Mouse (Mus musculus) gastrocnemius, postnatal 10 days (tissue): ENCODE measurements around the gene Ssbp2. TPM values are rescaled to one million over a fixed set of nuclear protein-coding genes. Genes with fewer than 3 reads are reported as not detected.

Experiments
- DNase-seq: peaks from one replicate; pipeline ENCODE4 v3.0.0; 2021; ENCODE audit warnings: mixed read lengths
- total RNA-seq, 2 experiments: library from RNA; stranded (reverse); gene quantifications; 2 replicates each; pipeline ENCODE4 v1.2.3; 2021

Ssbp2 gene
- total RNA-seq, 2 experiments from 2014 or later = 26.0 to 27.5 TPM

GRCm38 (mm10) chr13:91631291-91631799, 171.3 kb downstream of the Ssbp2 start:
- no peak for DNase-seq

DNA sequence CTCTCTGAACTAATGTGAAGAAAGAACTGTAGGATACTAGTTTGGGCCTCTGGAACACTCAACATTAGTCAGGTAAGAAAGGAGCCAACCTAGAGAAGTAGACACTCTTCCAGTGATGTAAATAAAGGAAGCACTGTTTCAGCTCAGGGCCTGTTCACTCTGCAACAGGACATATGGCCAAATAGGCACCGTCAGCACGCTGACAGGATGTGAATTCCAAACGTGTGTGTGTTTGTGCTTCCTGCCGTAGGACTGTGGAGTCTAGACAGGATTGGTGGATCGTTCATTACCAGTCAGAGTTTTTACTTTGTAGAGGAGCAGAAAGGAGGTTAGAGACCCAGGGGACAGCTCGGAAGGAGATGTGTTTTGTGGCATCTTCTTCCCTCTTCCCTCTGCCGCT, 174.0 kb downstream of the Ssbp2 start:
- no peak for DNase-seq

DNA sequence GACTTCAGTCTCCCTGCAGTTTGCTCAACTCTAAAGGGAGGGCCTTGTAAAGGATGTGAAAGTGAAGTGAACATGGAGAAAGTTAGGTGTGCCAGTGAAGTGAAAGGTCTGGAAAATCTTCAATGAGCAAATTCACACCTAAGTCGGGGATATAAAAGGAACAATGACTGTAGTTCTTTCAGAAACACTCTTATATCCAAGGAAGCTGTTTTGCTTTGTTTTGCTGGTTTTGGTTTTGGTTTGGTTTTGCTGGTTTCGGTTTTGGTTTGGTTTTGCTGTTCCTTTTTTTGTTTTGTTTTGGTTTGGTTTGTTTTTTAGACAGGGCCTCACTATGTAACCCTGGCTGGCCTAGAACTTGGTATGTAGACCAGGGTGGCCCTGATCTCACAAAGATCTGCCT, 175.9 kb downstream of the Ssbp2 start:
- DNase-seq = no peak

GRCm38 (mm10) chr13:91636814-91637213, 176.7 kb downstream of the Ssbp2 start:
- DNase-seq = peak; percentile 83

GRCm38 (mm10) chr13:91638836-91639235, 178.8 kb downstream of the Ssbp2 start:
- DNase-seq = no peak

DNA sequence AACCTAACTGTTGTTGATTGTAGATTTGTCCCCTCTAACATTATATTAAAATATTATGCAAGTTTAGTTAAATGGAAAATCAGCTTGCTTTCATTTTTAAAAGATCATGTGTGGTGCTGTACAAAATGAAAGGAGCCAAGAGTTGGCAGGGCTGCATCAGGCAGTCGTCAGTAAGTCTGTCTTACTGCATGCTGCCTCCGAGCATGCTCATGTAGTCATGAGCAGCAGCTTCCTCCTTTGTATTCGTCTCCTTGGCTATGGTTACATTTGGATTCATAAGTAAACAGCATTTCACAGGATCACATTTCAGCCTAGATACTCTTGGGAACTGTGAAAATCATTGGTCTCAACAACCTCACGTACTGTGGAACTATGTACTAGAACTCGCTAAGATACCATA, 180.1 kb downstream of the Ssbp2 start:
- DNase-seq = no peak

- DNase-seq = no peak
Measured at GRCm38 (mm10) chr13:91648240-91648639, 188.2 kb downstream of the Ssbp2 start.

- no peak for DNase-seq
Measured at GRCm38 (mm10) chr13:91649926-91650325, 189.8 kb downstream of the Ssbp2 start.

- no peak for DNase-seq
Measured at GRCm38 (mm10) chr13:91661068-91661795, 201.1 kb downstream of the Ssbp2 start.

- DNase-seq = no peak
Measured at GRCm38 (mm10) chr13:91662751-91663150, 202.7 kb downstream of the Ssbp2 start.

DNA sequence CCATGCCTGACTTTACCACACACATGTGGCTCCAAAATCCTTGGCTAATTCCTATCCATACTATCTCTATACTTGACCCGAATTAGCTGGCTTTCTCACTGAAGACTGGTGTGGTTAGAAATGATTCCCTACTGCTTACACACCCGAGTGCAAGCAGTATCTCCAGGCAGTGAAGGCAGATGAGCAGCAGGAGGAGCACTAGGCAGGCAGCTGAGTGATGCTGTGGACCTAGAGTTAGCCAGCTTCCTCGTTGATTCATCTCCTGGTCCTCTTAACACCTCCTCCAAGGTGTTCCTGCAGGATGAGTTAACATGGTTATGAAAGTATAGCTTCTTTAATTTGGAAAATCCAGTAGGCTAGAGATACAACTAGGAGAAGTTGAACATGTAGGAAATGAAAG, 213.2 kb downstream of the Ssbp2 start:
- DNase-seq = no peak

DNA sequence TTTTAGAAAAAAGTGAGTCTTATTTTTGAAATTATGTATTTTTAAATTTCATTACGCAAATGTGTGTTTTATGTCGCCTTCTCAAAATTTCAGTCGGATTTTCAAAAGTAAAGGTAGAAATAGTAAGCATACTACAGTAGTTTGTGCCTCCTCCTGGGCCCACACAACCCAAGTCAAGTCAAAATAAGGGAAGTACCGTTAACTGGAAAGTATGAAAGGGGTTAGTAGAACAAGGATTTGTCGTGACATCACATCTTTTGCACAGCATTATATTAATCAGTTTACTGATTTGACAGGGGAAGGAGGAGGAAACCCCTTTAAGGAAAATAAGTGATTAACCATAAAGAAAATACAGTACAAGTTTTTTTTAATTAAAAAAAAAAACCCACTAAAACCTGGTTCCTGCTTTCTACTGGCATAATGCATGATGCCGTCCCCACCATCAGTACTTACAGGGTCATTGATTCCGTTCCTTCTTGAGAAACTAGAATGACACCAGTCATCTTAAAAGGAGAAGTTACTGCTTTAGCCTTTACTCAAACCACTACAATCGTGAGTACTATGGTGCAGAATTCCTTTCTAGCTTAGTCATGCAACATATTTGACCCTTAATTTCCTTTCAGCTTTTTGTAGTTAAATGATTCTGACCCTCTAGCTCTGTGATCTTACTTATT, 220.8 kb downstream of the Ssbp2 start:
- DNase-seq = no peak

DNA sequence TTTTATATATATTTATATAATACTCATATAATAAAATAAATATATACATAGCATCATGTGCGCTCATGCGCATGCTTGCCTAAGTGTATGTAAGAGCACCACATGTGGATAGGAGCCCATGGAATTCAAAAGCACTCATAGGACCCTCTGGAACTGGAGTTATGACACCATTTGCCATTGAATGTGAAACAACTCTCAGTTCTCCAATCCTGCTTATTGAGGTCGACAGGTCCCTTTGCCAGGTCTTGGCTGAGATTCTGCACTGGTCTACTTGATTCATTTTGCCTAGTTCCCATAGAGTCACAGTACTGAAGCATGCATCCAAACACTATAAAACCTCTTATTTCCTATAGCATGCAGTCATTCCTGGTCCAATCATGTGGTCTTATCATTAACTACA, 221.4 kb downstream of the Ssbp2 start:
- no peak for DNase-seq

- DNase-seq = no peak
Measured at GRCm38 (mm10) chr13:91690118-91690517, 230.0 kb downstream of the Ssbp2 start.

GRCm38 (mm10) chr13:91693615-91694014, 233.5 kb downstream of the Ssbp2 start:
- DNase-seq = no peak

GRCm38 (mm10) chr13:91695406-91695805, 235.3 kb downstream of the Ssbp2 start:
- DNase-seq = no peak

DNA sequence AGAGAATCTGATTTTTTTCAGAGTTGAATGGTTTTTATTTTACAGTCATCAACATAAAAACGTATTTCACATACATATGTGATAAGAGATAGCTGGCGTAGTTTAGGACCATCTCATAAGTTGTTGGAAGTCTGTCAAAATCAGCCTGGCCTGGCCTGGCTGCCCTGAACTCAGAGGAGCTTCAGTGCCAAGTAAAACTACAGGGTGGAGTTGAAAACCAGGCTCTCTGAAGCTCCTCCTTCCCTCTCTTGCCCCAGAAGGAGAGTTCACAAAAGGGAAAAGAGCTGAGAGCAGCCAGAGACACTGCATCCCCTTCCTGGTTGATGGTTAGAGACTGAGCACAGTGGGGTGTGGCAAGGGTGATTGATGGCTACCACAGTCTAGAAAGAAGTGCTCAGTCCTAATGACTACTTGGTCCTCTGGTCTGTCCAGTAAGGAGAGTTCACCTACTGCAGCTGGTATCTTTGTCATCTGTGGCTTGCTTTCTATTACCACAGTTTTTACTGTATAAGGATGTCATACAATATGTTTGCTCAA, 236.1 kb downstream of the Ssbp2 start:
- no peak for DNase-seq

DNA sequence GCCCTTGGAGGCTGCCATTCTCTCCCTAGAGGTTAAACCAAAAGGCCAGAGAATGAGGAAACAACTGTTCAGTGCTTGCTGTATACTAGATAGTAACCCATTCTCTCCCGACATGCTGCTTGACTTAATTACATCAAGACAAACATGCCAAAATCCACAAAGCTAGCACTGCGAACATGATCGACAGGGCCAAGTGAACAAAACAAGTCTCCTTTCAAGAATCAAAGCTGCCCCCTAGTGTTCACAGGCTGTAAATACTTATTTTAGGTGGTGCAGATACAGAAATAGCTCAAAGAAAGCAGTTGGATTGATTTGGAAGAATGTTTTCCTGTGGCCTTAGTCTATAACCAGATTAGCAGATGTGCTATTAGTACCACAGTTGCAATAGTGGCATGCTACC, 236.9 kb downstream of the Ssbp2 start:
- DNase-seq = no peak

GRCm38 (mm10) chr13:91702337-91702736, 242.3 kb downstream of the Ssbp2 start:
- no peak for DNase-seq

- DNase-seq = no peak
Measured at GRCm38 (mm10) chr13:91719487-91719886, 259.4 kb downstream of the Ssbp2 start.

DNA sequence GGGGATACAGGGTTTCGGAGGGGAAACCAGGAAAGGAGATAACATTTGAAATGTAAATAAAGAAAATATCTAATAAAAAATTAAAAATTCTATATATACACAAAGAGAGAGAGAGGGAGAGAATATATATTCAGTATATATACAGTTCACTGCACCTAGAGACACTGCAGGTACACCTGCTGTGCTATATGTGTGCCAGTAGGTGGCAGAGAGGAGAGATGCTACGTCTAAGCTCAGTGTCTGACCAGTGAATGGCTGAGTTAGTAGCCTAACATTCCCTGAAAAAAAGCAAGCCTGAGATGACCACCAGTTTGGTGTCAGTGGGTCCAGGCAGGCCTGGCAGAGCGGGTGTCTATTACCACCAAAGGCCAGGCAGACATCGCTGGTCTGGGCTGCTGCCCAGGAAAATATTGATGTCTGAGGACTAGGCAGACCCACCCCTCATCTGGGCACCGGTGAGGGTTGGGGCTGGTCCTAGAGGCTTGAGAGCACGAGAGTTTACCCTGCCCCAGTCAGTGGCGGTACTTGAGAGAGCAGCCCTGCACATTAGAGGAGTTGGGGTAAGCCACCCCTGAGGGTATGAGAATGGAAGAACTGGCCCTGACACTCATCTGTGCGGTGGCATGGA, 263.1 kb downstream of the Ssbp2 start:
- no peak for DNase-seq

GRCm38 (mm10) chr13:91723736-91724119, 263.6 kb downstream of the Ssbp2 start:
- DNase-seq = no peak

DNA sequence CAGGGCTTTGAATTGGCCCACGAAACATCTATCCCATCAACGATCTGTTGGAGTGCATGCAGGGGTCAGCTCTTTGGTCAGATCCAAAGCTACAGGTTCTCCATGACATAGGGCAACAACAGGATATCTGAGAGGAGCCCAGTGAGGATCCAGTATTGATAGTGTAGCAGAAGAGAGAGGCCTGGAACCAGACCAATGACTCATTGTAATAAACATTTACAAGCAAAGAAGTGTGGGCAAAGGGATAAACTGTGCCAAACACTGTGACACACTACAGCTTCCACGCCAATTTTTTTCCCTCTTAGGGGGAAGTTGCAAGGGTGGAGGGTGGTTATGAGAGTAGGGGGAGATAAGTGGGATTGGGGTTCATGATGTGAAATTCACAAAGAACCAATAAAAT, 264.1 kb downstream of the Ssbp2 start:
- no peak for DNase-seq
